Mouse (Mus musculus) neural tube, embryonic 14.5 days (tissue): ENCODE data around the gene Dennd1a. TPM values are rescaled to one million over a fixed set of nuclear protein-coding genes. Genes with fewer than 3 reads are reported as not detected.

Source experiments
- ATAC-seq: fragments of 200-750 bp; cut with Nextera tagmentation; 2 replicates; pipeline ENCODE4 v1.8.0; 2017; ENCODE audit warnings: low read depth, mild to moderate bottlenecking, moderate TSS enrichment, moderate library complexity
- H3K27ac ChIP-seq: fragments of 300-500 bp; sonication (generic); 2 replicates; pipeline ENCODE4 v1.5.1; 2014; ENCODE audit warnings: low read depth, mild to moderate bottlenecking, control low read depth, low read length, moderate library complexity, mixed read lengths
- H3K27me3 ChIP-seq: fragments of 300-500 bp; sonication (generic); 2 replicates; pipeline ENCODE4 v1.6.1; 2014; ENCODE audit warnings: low read length; ENCODE audit not compliant: control insufficient read depth, insufficient read depth
- H3K36me3 ChIP-seq: fragments of 300-500 bp; sonication (generic); 2 replicates; pipeline ENCODE4 v1.6.1; 2014; ENCODE audit warnings: low read length, mixed read lengths; ENCODE audit not compliant: control insufficient read depth, insufficient read depth
- H3K4me1 ChIP-seq: fragments of 300-500 bp; sonication (generic); 2 replicates; pipeline ENCODE4 v1.6.1; 2014; ENCODE audit warnings: low read length; ENCODE audit not compliant: control insufficient read depth, insufficient read depth
- H3K4me2 ChIP-seq: fragments of 300-500 bp; sonication (generic); 2 replicates; pipeline ENCODE4 v1.6.1; 2014; ENCODE audit warnings: mild to moderate bottlenecking, low read depth, low read length, control low read depth
- H3K4me3 ChIP-seq: fragments of 300-500 bp; sonication (generic); 2 replicates; pipeline ENCODE4 v1.5.1; 2014; ENCODE audit warnings: low read depth, low read length, control low read depth, mixed read lengths
- H3K9ac ChIP-seq: fragments of 300-500 bp; sonication (generic); replicated peaks from 2 replicates; pipeline ENCODE4 v1.6.1; 2014; ENCODE audit warnings: low read depth, mild to moderate bottlenecking, control low read depth, low read length, mixed read lengths
- H3K9me3 ChIP-seq: fragments of 300-500 bp; sonication (generic); 2 replicates; pipeline ENCODE4 v1.6.1; 2016; ENCODE audit warnings: low read length; ENCODE audit not compliant: control insufficient read depth
- WGBS: fragments of 180-500 bp; shearing (Covaris S2); extraction: QIAGEN DNeasy Blood & Tissue Kit; methylation state at CpG from one replicate; pipeline ENCODE4 v1.1.7; 2014; 5-methylcytosine and 5-hydroxymethylcytosine counted together
- polyA plus RNA-seq: library from polyadenylated mRNA; unstranded; fragments of >200 nt; fragmentation: Nextera tagmentation; extraction: Ambion mirVana; gene quantifications from 2 replicates; pipeline ENCODE4 v1.2.1, GENCODE M21; 2014

Gene Dennd1a
- polyA plus RNA-seq, 1 experiment from 2014 or later, result 17.8 TPM

- H3K9me3 ChIP-seq, result no peaks in the 10 kb centered on the region
- 85% methylated on average over 5 of the region's 5 CpGs for WGBS
- ATAC-seq, result no peak
- H3K9ac ChIP-seq, result no peak overlapping the region
- H3K27ac ChIP-seq, result no peak overlapping the region
- peaks cover 14% of the 10 kb centered on the region for H3K4me1 ChIP-seq
- H3K27me3 ChIP-seq, result no peaks in the 10 kb centered on the region
- H3K4me2 ChIP-seq, result no peak overlapping the region
- H3K36me3 ChIP-seq, result no peaks in the 10 kb centered on the region
- H3K4me3 ChIP-seq, result no peak overlapping the region
Measured at GRCm38 (mm10) chr2:37784473-37784872, 502.7 kb downstream of the Dennd1a start.

DNA sequence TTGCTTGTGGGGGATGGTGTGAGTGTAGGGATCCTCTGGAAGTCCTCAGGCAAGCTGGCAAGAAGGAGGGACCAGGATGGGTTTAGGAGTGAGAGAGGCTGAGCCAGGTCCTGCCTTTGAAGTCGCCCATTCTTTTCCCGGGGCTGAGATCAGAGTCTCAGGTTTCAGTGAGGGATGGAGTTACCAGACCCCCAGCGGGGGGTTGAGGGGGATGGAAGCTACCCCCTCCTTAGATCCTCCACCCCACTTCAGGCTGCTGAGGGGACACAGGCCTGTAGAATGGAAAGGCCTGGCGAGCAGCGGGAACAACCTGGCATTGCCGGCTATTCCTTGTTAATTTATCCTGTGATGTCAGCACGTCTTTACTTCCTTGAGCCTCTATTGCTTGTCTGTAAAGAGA is 505.2 kb downstream of the Dennd1a start:
- no peaks in the 10 kb centered on the region for H3K27me3 ChIP-seq
- no peak overlapping the region for H3K9ac ChIP-seq
- WGBS, result 24% methylated on average over 7 of the region's 7 CpGs
- peaks cover 21% of the 10 kb centered on the region for H3K4me1 ChIP-seq
- H3K4me3 ChIP-seq, result no peak overlapping the region
- no peaks in the 10 kb centered on the region for H3K9me3 ChIP-seq
- H3K4me2 ChIP-seq, result no peak overlapping the region
- no peak for ATAC-seq
- no peak overlapping the region for H3K27ac ChIP-seq
- no peaks in the 10 kb centered on the region for H3K36me3 ChIP-seq

DNA sequence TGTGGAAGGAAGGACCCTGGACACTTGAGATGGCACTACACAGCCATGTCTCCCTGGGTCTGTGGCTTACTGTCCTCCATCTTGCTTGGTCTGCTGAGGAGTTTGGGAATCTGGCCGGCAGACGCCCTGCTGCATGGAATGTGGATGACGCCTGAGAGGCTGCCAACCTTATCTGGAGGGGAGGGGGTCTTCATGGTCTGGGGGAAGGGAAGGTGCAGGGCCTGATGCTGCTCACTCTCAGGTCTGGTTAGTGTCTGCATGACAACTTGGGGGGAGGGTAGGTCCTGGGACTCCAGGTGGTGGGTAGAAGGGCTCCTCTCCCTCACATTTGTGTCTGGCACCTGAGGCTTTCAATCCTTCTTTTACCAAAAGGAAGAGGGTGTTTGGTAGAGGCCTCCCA is 505.8 kb downstream of the Dennd1a start:
- Histone ChIP-seq H3K4me2 (no peak overlapping the region), H3K4me1 (peaks cover 21% of the 10 kb centered on the region), H3K9ac (no peak overlapping the region), H3K4me3 (no peak overlapping the region), H3K27me3 (no peaks in the 10 kb centered on the region), H3K36me3 (no peaks in the 10 kb centered on the region), H3K9me3 (no peaks in the 10 kb centered on the region), H3K27ac (no peak overlapping the region)
- WGBS, result 32% methylated on average over 3 of the region's 3 CpGs
- ATAC-seq, result no peak

- WGBS, result under 1% methylated on average over 14 of the region's 14 CpGs
Measured at GRCm38 (mm10) chr2:37780270-37780929, 506.8 kb downstream of the Dennd1a start.

GRCm38 (mm10) chr2:37777958-37778720 is 509.1 kb downstream of the Dennd1a start:
- 0 out of 2 replicates have a peak overlapping the region, but pooled peaks have one; percentile 22 for H3K4me3 ChIP-seq
- 10% methylated on average over 10 of the region's 10 CpGs for WGBS
- ATAC-seq, result peak; percentile 78
- no peaks in the 10 kb centered on the region for H3K36me3 ChIP-seq
- H3K4me1 ChIP-seq, result peaks cover 21% of the 10 kb centered on the region
- no peak overlapping the region for H3K9ac ChIP-seq
- H3K4me2 ChIP-seq, result peak overlapping the region; percentile 29; the same call in 1 of the 2 replicates
- peak overlapping the region; percentile 44; the same call in 1 of the 2 replicates for H3K27ac ChIP-seq
- H3K9me3 ChIP-seq, result no peaks in the 10 kb centered on the region
- no peaks in the 10 kb centered on the region for H3K27me3 ChIP-seq

More at GRCm38 (mm10) chr2:37780270-37780929, 506.8 kb downstream of the Dennd1a start:
- H3K27me3 ChIP-seq, result no peaks in the 10 kb centered on the region
- H3K4me3 ChIP-seq, result 0 out of 2 replicates have a peak overlapping the region, but pooled peaks have one; percentile 4
- H3K4me1 ChIP-seq, result peaks cover 21% of the 10 kb centered on the region
- H3K27ac ChIP-seq, result peak overlapping the region; percentile 52; the same call in 1 of the 2 replicates
- peak; percentile 22; the same call in 1 of the 2 replicates for ATAC-seq
- H3K9me3 ChIP-seq, result no peaks in the 10 kb centered on the region
- peak overlapping the region; percentile 36 for H3K4me2 ChIP-seq
- H3K9ac ChIP-seq, result no peak overlapping the region
- no peaks in the 10 kb centered on the region for H3K36me3 ChIP-seq

DNA sequence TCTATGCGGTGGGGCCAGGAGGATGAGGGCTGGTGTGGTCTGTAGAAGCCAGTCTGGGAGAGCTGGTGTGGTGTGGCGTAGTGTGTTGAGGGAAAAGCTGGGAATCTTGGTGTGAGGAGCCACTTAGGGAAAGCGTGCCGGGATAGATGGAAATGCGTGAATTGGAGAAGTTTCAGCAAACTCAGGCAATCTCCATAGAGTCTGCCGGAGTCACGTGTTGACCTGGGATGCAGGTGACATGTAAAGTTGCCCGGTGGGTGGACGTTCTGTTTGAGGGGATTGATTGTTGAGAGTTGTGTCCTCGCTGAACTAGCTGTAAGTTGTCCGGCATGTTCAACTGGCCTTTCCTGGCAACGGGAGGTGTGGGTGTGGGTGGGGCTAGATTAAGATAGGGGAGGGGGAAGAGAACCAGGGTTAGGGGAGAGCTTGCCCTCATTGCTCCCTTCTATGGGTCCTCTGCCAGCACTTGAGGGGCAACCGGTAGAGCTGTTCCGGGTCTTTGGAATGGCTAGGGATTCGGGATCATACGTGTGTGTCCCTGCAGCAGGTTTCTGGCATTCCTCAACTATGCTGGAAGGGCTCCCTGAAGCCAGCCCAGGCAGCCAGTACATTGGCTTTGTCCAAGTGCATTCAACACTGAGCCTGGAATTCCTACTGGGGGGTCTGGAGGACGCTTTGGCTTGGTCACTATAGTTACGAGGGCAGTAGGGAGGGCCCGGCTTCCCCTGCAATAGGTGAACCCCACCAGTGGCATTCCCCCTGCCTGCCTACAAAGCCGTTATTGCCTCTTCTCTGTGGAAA is 510.4 kb downstream of the Dennd1a start:
- ATAC-seq, result no peak
- Histone ChIP-seq H3K27me3 (no peaks in the 10 kb centered on the region), H3K9ac (peak overlapping the region; percentile 34; the same call in 1 of the 2 replicates), H3K36me3 (no peaks in the 10 kb centered on the region), H3K4me3 (peak overlapping the region; percentile 22), H3K9me3 (no peaks in the 10 kb centered on the region), H3K4me2 (peak overlapping the region; percentile 29), H3K4me1 (peaks cover 21% of the 10 kb centered on the region), H3K27ac (peak overlapping the region; percentile 44; the same call in 1 of the 2 replicates)
- WGBS, result 3% methylated on average over 20 of the region's 20 CpGs

- Histone ChIP-seq H3K4me3 (peak within 1 kb of the TSS; percentile 22), H3K4me1 (peaks cover 21% of the 10 kb centered on the region), H3K27ac (0 out of 2 replicates have a peak within 1 kb of the TSS, but pooled peaks have one; percentile 44), H3K9ac (peak within 1 kb of the TSS; percentile 34; the same call in 1 of the 2 replicates), H3K27me3 (no peaks in the 10 kb centered on the region), H3K36me3 (no peaks in the 10 kb centered on the region), H3K9me3 (no peaks in the 10 kb centered on the region), H3K4me2 (peak within 1 kb of the TSS; percentile 29)
- WGBS, result 3% methylated on average over 17 of the region's 18 CpGs
- no peak for ATAC-seq
Measured at GRCm38 (mm10) chr2:37776016-37776415, 511.2 kb downstream of the Dennd1a start, which contains the start of gene Crb2. Crb2 (plus strand) TSS chr2:37776249.

DNA sequence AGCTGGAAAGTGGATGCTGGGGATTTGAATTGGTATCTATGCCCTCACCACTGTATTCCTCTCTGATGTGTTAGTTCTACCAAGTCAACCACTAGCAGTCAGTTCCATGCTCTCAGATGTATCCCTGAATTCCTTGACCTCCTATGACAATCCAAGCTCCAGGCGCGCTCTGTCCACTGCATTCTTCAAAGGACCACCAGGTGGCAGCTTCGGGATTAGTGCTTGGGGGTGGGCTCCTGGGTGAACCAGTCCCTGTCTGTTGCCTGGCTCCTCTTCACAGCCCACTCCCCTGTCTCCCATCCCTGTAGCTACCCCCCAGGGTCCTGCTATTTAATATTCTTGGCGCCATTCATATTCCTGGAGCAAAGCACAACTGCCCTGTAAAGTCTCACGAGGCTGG is 512.6 kb downstream of the Dennd1a start:
- ATAC-seq, result no peak
- Histone ChIP-seq H3K27ac (no peak overlapping the region), H3K27me3 (no peaks in the 10 kb centered on the region), H3K36me3 (no peaks in the 10 kb centered on the region), H3K9me3 (no peaks in the 10 kb centered on the region), H3K4me3 (no peak overlapping the region), H3K4me1 (peaks cover 8% of the 10 kb centered on the region), H3K4me2 (no peak overlapping the region), H3K9ac (no peak overlapping the region)
- 5% methylated on average over 5 of the region's 5 CpGs for WGBS
